Mouse (Mus musculus) gastrocnemius, adult 18-20 months (tissue): ENCODE measurements around the gene Adora3. TPM values are rescaled to one million over a fixed set of nuclear protein-coding genes. Genes with fewer than 3 reads are reported as not detected.

Source experiments
- DNase-seq: peaks from one replicate; pipeline ENCODE4 v3.0.0; 2021; ENCODE audit warnings: low spot score
- long read RNA-seq, 2 experiments: library from polyadenylated mRNA; stranded (forward); transcript quantifications; one replicate each; pipeline ENCODE4 v2.0.0; 2021
- total RNA-seq, 2 experiments: library from RNA; stranded (reverse); gene quantifications; 2 replicates each; pipeline ENCODE4 v1.2.3; 2021

Gene Adora3
- not detected for total RNA-seq
- long read RNA-seq, experiment 1: 0 reads
- long read RNA-seq, experiment 2: 0 reads

- no peak for DNase-seq
Measured at GRCm38 (mm10) chr3:105870558-105870957, at the start of gene Adora3, which contains the start of gene Tmigd3. Gene Adora3, plus strand, starts transcription at chr3:105870858. Gene Tmigd3, plus strand, starts transcription at chr3:105870903.

GRCm38 (mm10) chr3:105821504-105821903 is 49.2 kb upstream of the Adora3 start:
- DNase-seq: no peak

- DNase-seq: no peak
Measured at GRCm38 (mm10) chr3:105823609-105824008, 47.0 kb upstream of the Adora3 start.

- DNase-seq: no peak
Measured at GRCm38 (mm10) chr3:105824103-105824502, 46.6 kb upstream of the Adora3 start.

- DNase-seq: no peak
Measured at GRCm38 (mm10) chr3:105824704-105825103, 46.0 kb upstream of the Adora3 start.

- peak; percentile 78 for DNase-seq
Measured at GRCm38 (mm10) chr3:105825501-105826161, 45.0 kb upstream of the Adora3 start.

GRCm38 (mm10) chr3:105831584-105831983 is 39.1 kb upstream of the Adora3 start:
- no peak for DNase-seq

- DNase-seq: no peak
Measured at GRCm38 (mm10) chr3:105835875-105836274, 34.8 kb upstream of the Adora3 start.

- no peak for DNase-seq
Measured at GRCm38 (mm10) chr3:105836883-105837282, 33.8 kb upstream of the Adora3 start.

GRCm38 (mm10) chr3:105838655-105839054 is 32.0 kb upstream of the Adora3 start:
- no peak for DNase-seq

- DNase-seq: no peak
Measured at GRCm38 (mm10) chr3:105839836-105840235, 30.8 kb upstream of the Adora3 start.

GRCm38 (mm10) chr3:105846294-105847069 is 24.2 kb upstream of the Adora3 start:
- no peak for DNase-seq

- DNase-seq: peak; percentile 49
Measured at GRCm38 (mm10) chr3:105853781-105854180, 16.9 kb upstream of the Adora3 start.

GRCm38 (mm10) chr3:105854786-105855185 is 15.9 kb upstream of the Adora3 start:
- DNase-seq: no peak

GRCm38 (mm10) chr3:105857513-105857912 is 13.1 kb upstream of the Adora3 start:
- no peak for DNase-seq

GRCm38 (mm10) chr3:105861747-105862366 is 8.8 kb upstream of the Adora3 start:
- no peak for DNase-seq

GRCm38 (mm10) chr3:105864123-105864522 is 6.5 kb upstream of the Adora3 start:
- DNase-seq: no peak

GRCm38 (mm10) chr3:105865122-105865521 is 5.5 kb upstream of the Adora3 start:
- DNase-seq: no peak

GRCm38 (mm10) chr3:105868135-105868534 is 2.5 kb upstream of the Adora3 start:
- no peak for DNase-seq

GRCm38 (mm10) chr3:105872034-105872433 is 1.4 kb downstream of the Adora3 start:
- DNase-seq: no peak

- DNase-seq: no peak
Measured at GRCm38 (mm10) chr3:105872579-105872978, 1.9 kb downstream of the Adora3 start.
